Mouse (Mus musculus) ovary, postnatal 14 days (tissue): Measurements from ENCODE around the gene Clybl.

Source experiments
- DNase-seq: peaks from one replicate; pipeline ENCODE4 v3.0.0; 2022; ENCODE audit warnings: low spot score

The Clybl gene

DNA sequence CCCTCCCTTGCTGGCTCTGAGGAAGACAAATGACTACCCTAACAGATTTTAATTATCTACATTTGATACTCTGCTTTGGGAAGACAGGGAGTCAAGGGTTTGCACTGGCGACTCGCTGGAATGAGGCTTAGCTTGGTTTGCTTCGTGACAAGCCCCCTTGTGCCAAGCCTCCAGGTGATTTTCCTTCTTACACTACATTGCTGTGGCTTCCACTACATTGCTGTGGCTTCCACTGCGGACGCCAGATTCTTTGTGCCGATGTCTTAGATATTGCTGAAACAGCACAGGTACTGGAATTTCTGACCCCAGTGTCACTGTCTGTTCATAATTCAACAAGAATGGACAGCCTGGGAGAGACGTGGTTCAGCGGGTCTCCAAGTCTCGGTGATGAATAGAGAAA lies 180.3 kb downstream of the Clybl start:
- no peak for DNase-seq

DNA sequence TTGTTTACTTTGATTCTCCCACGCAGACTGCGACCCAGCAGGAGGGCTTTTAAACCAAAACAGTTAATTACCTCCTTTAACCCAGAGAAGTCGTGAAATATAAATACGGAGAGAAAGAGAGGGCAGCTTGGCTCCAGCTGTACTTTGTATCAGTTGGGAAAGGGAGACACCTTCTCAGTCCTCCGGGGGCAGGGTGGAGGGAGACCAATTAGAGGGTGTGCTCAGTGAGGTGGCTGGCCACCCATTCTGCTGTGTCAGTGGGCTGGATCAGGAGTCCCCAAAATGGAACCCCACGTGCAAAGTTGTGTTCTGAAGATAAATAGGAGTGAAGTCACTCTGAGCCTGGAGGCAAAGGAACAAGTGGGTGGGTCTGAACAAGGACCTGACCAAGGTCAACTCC lies 181.7 kb downstream of the Clybl start:
- no peak for DNase-seq

DNA sequence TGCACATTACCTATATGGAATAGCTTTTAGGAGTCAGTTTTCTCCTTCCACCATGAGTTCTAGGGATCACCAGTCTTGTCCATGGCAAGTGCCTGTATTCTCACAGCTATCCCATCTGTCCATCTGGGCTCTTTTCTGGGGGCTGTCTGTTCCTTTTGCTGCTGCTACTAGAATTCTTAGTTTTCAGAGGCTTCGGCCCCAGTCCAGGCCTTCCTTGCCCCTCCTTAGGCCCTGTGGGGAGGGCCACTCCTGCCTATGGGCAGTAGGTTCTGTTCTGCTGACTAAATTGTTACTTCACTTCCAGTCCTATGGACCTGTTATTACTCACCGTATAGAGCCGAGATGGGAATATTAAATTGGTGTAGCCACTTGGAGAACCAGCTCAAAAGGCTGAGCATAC lies 182.5 kb downstream of the Clybl start:
- DNase-seq: no peak

DNA sequence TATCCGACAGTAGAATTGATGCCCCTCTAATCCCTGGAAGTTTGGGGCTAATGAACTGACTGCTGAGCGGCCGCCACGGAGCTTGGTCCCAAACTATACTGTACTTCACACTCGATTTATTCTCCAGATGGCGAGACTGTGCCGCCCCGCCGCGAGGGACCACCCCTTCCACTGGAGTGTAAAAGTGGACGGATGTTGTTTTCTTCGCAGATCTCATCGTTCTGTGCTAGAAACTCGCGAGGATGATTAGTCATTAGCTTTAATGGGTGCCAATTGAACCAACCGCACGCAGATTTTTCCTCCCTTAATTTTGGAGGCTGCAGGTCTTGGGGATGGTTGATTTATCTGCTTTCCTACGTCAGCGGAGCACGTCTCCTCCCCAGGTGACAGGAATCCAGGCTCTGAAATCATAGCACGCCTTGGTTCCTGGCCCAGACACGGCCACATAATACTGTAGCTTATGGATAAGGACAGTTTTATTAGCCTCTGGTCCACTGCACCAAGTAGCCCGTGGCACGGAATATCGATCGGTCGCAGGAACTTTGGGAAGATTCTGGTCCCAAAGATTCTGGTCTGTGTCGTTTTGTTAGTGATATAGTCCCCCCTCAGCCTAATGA lies 185.9 kb downstream of the Clybl start:
- no peak for DNase-seq

DNA sequence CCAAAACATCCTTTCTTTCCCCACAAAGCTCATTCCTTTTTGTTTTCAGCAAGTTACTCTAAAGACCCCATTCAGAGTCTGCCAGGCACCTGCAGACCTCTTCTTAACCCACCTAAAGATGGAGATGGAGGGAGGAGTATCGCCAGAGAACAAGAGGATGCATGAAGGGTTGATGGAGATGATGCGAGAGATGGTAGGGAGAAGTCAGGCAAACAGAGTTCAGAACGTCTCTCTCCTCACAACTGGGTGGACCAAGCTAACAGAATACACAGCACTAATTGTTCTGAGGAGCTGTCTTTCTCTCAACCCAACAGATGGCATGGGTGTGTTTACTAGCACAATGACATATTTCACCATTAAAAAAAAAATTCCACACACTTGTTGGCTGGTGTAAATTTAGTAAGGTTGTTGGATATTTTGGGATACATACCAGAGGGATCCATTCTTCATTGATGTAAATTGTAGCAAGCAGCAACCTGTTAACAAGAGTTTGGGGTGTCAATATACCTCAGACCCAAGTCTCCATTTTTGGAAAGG lies 186.4 kb downstream of the Clybl start:
- no peak for DNase-seq

DNA sequence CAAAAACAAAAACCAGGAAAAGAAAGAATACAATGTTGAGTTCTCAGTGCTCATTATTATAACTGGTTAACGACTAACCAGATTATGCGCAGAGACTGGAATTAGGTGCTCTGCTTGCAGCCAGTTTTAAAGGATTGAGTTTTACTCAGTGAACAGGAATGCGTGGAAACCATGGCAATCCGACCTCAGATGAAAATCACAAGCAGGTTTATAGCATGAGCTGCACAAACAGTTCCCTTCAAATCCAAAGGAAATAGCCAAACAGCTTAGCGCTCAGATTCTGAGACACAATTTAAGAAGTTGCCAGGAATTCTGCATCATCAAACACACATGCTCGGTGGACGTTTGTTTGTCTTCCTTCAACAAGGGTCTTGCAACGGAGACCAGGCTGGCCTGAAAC lies 187.0 kb downstream of the Clybl start:
- no peak for DNase-seq

DNA sequence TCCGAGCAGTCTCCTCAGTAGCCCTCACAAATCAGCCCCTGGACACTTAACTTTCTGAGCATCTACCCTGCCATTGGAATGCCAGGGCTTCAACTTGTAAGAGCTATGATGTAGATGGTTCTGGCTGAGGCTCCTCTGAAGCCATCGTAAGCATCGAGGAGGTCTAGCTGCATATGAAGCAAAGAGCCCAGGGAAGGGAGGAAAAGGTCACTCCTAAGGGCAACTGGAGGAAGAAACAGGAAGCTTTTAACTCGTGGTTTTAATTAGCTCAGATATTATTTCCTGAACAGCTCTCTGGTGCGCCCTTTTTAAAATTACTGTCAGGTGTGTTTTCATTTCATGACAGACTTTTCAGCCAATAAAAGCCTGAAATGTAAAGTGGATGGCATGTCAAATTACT lies 190.5 kb downstream of the Clybl start:
- no peak for DNase-seq

- DNase-seq: no peak
Measured at GRCm38 (mm10) chr14:122373458-122373857, 192.0 kb downstream of the Clybl start.

- no peak for DNase-seq
Measured at GRCm38 (mm10) chr14:122374285-122374997, 192.9 kb downstream of the Clybl start.

DNA sequence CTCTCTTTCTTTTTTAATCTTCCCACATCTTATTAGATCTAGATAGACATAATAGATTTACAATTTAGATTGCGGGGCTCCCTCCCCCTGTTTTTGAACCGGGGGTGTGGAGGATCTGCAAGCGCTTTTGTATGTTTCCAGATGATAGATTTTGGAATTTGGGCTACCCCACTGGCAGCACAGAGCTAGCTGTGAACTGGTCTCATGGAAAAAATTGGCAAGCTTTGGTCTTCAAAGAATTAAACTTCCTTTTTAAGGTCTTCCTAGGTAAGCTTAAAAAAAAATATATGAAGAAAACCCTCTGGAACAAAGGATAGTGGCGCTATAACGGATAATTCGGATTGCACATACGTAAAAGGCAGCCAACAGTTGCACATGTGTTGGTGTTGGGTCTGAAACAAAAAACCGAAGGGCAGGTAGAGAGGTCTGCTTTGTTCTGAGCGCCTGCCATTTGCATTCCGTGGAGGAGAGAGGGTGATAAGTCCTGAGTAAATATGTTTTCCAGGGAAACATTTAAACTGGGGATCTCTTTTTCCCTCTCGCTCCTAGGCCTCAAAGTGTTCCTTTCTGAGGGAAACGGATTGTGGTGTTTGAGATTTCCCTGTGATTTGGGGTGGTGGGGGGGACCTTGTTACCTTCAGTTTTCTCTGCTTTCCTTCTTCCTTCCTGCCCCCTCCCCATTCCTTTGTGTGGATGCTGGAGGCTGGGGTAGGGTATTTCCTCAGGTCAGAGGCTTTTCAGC lies 193.7 kb downstream of the Clybl start:
- no peak for DNase-seq

- DNase-seq: no peak
Measured at GRCm38 (mm10) chr14:122376482-122377143, 195.1 kb downstream of the Clybl start.

DNA sequence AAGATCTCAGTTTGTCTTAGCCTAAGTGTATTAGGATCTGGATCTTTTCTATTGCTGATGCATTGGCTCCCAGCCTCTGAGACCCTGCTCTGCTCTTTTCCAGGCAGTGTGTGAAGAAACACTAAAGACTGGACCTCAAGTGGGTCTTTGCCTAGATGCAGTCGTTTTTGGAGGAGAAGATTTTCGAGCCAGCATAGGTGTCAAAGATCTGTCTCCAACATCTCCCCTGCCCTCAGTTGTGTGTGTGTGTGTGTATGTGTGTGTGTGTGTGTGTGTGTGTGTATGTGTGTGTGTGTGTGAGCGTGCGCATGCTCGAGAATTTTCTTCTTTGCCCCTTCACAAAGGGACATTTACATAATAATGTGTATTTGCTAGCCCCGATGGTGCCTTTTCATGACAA lies 196.2 kb downstream of the Clybl start:
- no peak for DNase-seq

GRCm38 (mm10) chr14:122379076-122379475 lies 197.6 kb downstream of the Clybl start:
- no peak for DNase-seq

DNA sequence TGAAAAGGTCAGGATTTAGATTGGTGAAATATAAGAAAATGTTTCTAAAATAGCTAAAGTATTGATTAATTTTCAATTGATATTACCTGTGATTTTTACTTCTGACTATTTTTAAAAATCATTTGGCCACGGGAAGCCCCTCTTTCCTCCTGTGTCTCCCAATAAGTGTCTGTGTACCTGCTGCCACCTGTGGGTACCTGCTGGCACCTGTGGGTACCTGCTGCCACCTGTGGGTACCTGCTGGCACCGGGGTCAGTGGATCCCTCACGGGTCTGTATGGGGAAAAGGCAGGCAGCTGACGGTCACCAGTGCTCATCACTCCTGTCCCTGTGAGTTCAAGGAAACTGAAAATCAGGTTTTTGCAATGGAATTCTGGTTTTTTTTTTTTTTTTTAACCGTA lies 198.5 kb downstream of the Clybl start:
- no peak for DNase-seq

DNA sequence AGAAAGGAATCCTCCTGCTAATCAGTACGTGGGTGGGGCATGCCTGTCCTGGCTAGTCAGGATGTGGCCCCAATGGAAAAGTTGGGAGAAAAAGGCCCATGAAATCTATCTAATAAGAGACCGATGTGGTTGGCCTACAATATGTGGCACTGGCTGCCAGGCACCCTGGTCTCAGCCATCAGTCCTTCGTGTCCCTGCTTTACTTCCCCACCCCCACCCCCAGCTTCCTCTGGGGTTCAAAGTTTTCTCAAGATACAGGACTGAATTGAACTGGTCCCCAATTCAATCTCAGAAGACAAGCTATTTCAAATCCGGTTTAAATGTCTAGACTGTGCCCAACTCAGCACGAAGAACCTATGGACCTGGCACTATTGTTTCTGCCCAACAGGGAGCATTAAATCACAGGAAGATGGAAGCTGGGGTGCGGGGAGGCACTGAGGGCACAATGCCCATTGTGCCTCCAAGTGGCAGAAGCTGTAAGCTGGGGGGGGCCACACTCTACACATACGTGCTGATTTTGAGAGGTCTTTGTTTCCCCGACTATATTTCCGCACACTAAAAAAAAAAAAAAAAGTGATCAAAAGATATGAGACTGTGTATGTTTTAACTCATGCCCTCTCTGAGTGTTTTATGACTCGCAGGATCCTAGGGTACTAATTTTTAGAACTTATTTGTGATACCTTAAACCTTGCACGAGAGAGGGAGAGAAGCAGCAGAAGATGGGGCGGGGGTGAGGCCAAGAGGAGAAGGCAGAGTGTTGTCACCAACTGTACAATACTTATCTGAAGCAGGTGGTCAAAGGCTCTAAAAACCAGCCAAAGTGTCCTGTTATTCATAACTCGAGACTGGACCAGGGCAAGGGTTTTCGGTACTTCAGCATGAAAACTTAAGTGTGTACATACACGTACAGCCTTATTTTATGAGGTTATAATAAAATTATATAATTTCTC lies 199.7 kb downstream of the Clybl start:
- DNase-seq: no peak

DNA sequence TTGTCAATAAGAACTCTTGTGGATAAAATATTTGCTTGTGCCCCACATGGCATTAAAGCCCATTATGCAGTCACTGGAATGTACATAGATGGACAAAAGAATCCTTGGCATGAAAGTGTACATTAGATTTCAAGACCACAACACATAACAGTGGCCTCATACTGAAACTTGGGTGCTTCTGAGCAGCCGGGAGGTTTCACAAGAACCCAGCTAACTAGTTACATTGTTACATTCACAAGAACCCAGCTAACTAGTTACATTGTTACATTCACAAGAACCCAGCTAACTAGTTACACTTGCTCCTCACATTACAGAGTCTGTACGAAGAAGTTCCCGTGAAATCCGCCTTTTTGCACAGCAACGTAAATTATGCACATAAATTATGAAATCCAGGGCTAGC lies 200.8 kb downstream of the Clybl start:
- DNase-seq: no peak

DNA sequence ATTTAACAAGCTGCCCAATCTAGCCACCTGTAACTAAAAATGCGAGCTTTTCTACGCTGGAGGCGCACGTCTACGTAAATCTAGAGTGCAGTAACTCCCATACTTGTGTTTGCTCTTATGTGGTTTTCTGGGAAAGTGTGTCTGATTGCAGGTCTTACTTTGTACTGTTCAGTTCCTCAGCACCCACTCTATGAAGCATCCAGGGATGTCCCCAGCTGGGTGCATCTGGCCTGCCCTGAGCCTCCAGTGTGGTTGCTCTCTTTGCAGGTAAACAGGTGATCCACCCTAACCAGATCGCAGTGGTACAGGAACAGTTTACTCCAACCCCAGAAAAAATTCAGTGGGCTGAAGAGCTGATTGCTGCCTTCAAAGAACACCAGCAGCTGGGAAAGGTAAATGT lies 202.4 kb downstream of the Clybl start:
- no peak for DNase-seq

GRCm38 (mm10) chr14:122384447-122385237 lies 203.1 kb downstream of the Clybl start:
- no peak for DNase-seq

DNA sequence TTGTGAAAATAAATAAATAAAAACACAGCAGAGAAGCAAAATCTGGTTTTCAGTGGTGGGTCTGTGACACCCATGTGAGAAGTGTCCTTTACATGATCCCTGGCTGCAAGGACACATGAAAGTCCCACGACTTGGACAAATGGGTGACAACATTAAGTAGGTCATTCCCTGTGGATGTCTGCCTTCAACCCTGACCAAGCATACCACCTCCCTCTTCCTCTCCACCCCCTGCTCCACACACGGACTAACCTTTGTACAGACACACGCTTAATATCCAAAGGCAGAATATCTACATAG lies 203.7 kb downstream of the Clybl start:
- DNase-seq: no peak

DNA sequence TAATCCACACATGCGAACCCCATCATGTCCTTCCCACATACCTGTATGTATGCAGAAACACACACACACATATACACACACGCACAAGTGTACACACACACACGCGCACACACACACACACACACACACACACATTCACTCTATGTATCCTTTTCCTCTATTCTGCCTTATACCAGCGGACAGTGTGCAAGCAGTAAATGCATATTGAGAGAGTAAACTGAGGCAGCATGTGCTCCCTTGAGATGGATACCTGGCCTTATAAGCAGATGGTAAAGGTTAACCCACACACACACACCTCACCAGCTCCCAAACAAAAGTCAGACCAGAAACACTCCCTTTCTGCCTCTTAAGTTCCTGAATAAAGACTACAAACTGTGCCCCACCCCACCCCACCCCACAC lies 204.3 kb downstream of the Clybl start:
- no peak for DNase-seq
